Comparison of ENCODE assay signal across 7 mouse cellular contexts in genomic region chr17:33914969-33915391, GRCm38 (mm10). TPM values are rescaled to one million over a fixed set of nuclear protein-coding genes. Genes with fewer than 3 reads are reported as not detected.
DNase-seq lines count a peak whose midpoint lies in the region; ATAC-seq and TF ChIP-seq lines count a peak whose summit lies in the region.

No protein-coding gene starts in this region.

- no peaks in the 10 kb centered on the region for H3K9me3 ChIP-seq in lung, postnatal 0 days (ENCODE audit: low read length)
- H3K9me3 ChIP-seq in embryonic facial prominence, embryonic 14.5 days (ENCODE audit: control insufficient read depth, low read length), result no peaks in the 10 kb centered on the region
- no peaks in the 10 kb centered on the region for H3K9me3 ChIP-seq in intestine, embryonic 15.5 days

- H3K27ac ChIP-seq in lung, postnatal 0 days (ENCODE audit: low read length), result peak overlapping the region; percentile 81
- no peak overlapping the region for H3K27ac ChIP-seq in embryonic facial prominence, embryonic 14.5 days (replicated peaks; ENCODE audit: low read depth, low read length)
- 0 out of 2 replicates have a peak overlapping the region, but pooled peaks have one; percentile 13 for H3K27ac ChIP-seq in intestine, embryonic 15.5 days
- no peak overlapping the region for H3K27ac ChIP-seq in small intestine, adult 2 months (ENCODE audit: insufficient read depth, low read depth, low read length)

- no peaks in the 10 kb centered on the region for H3K27me3 ChIP-seq in lung, postnatal 0 days (replicated peaks; ENCODE audit: insufficient read depth, low read length)
- no peaks in the 10 kb centered on the region for H3K27me3 ChIP-seq in embryonic facial prominence, embryonic 14.5 days (replicated peaks; ENCODE audit: control insufficient read depth, insufficient read depth, low read length)
- H3K27me3 ChIP-seq in intestine, embryonic 15.5 days (replicated peaks), result no peaks in the 10 kb centered on the region
- H3K27me3 ChIP-seq in small intestine, adult 2 months (ENCODE audit: control insufficient read depth, insufficient read depth, low read length), result no peaks in the 10 kb centered on the region

- peaks cover 26% of the 10 kb centered on the region; the same call in 1 of the 2 replicates for H3K36me3 ChIP-seq in lung, postnatal 0 days (ENCODE audit: insufficient read depth, low read length)
- H3K36me3 ChIP-seq in embryonic facial prominence, embryonic 14.5 days (ENCODE audit: control insufficient read depth, insufficient read depth, low read length), result peaks cover 52% of the 10 kb centered on the region
- peaks cover 46% of the 10 kb centered on the region for H3K36me3 ChIP-seq in intestine, embryonic 15.5 days
- H3K36me3 ChIP-seq in small intestine, adult 2 months (ENCODE audit: control insufficient read depth, insufficient read depth, low read length), result peaks cover 40% of the 10 kb centered on the region

- H3K4me2 ChIP-seq in lung, postnatal 0 days (replicated peaks; ENCODE audit: low read depth, low read length), result no peak overlapping the region
- H3K4me2 ChIP-seq in embryonic facial prominence, embryonic 14.5 days (ENCODE audit: low read depth, low read length), result peak overlapping the region; percentile 70; the same call in 1 of the 2 replicates
- peak overlapping the region; percentile 77 for H3K4me2 ChIP-seq in intestine, embryonic 15.5 days (replicated peaks)

- WGBS in lung, postnatal 0 days, result 75% methylated on average over 13 of the region's 13 CpGs
- 73% methylated on average over 13 of the region's 13 CpGs for WGBS in embryonic facial prominence, embryonic 14.5 days
- 73% methylated on average over 13 of the region's 13 CpGs for WGBS in intestine, embryonic 15.5 days
- 71% methylated on average over 13 of the region's 13 CpGs for WGBS in small intestine, adult 2 months

- peak; percentile 40; the same call in 1 of the 2 replicates for TF ChIP-seq CTCF in lung, postnatal 0 days (IDR thresholded peaks at IDR 0.05)
- TF ChIP-seq CTCF in small intestine, adult 2 months (IDR thresholded peaks at IDR 0.05; ENCODE audit: extremely low read depth, insufficient read length, insufficient replicate concordance, low read depth, low read length), result peak; percentile 1; the same call in 1 of the 2 replicates

- no peak for TF ChIP-seq EP300 in lung, postnatal 0 days (IDR thresholded peaks at IDR 0.05)

- no peak for ATAC-seq in lung, postnatal 0 days
- no peak for ATAC-seq in embryonic facial prominence, embryonic 14.5 days (ENCODE audit: low read depth)
- no peak for ATAC-seq in intestine, embryonic 15.5 days

- no peak for DNase-seq in lung, postnatal 0 days (ENCODE audit: low spot score)
- no peak for DNase-seq in lung, postnatal 14 days
- DNase-seq in embryonic facial prominence, embryonic 14.5 days (ENCODE audit: low spot score), result no peak
- DNase-seq in gastrocnemius, postnatal 36 days, result no peak
- no peak for DNase-seq in lung, postnatal 10 days

- intact Hi-C loops in gastrocnemius, postnatal 36 days (cut with DNase I), result no loop called here

- no peak overlapping the region for H3K9ac ChIP-seq in lung, postnatal 0 days (replicated peaks; ENCODE audit: low read depth)
- no peak overlapping the region for H3K9ac ChIP-seq in embryonic facial prominence, embryonic 14.5 days (ENCODE audit: low read depth, low read length)
- no peak overlapping the region for H3K9ac ChIP-seq in intestine, embryonic 15.5 days

- 0 out of 2 replicates have a peak overlapping the region, but pooled peaks have one; percentile 63 for H3K4me3 ChIP-seq in lung, postnatal 0 days (ENCODE audit: low read depth, low read length)
- peak overlapping the region; percentile 51 for H3K4me3 ChIP-seq in embryonic facial prominence, embryonic 14.5 days (ENCODE audit: low read depth, low read length)
- peak overlapping the region; percentile 57; the same call in 1 of the 2 replicates for H3K4me3 ChIP-seq in intestine, embryonic 15.5 days (replicated peaks)
- no peak overlapping the region for H3K4me3 ChIP-seq in small intestine, adult 2 months (ENCODE audit: low read depth, low read length)

- TF ChIP-seq POLR2A in small intestine, adult 2 months (IDR thresholded peaks at IDR 0.05; ENCODE audit: low read depth, low read length), result no peak

- peaks cover 9% of the 10 kb centered on the region for H3K4me1 ChIP-seq in lung, postnatal 0 days (ENCODE audit: insufficient read depth, low read depth, low read length)
- H3K4me1 ChIP-seq in embryonic facial prominence, embryonic 14.5 days (ENCODE audit: control insufficient read depth, insufficient read depth, low read length), result peaks cover 15% of the 10 kb centered on the region
- H3K4me1 ChIP-seq in intestine, embryonic 15.5 days (replicated peaks), result peaks cover 38% of the 10 kb centered on the region
- peaks cover 24% of the 10 kb centered on the region for H3K4me1 ChIP-seq in small intestine, adult 2 months (ENCODE audit: control insufficient read depth, insufficient read depth, insufficient read length, low read length)

RNA-seq across cellular contexts. Expression of gene Tapbp, which starts 0.7 kb away (rescaled TPM):
- 102 and 113 TPM in 2 replicates for polyA plus RNA-seq in lung, postnatal 0 days (2015; fragmentation: Nextera tagmentation; extraction: Ambion mirVana)
- 31.9 and 32.0 TPM in 2 replicates for polyA plus RNA-seq in embryonic facial prominence, embryonic 14.5 days (2014; fragmentation: Nextera tagmentation; extraction: Ambion mirVana)
- polyA plus RNA-seq in intestine, embryonic 15.5 days (2015; fragmentation: Nextera tagmentation; extraction: Ambion mirVana), result 35.6 and 39.3 TPM in 2 replicates
- polyA plus RNA-seq in small intestine, adult 2 months (2012; rRNA removed), result 151 and 367 TPM in 2 replicates
- total RNA-seq in gastrocnemius, postnatal 36 days (2021), result 10 to 100 TPM; 31.8 to 34.7 TPM

RNA-seq across cellular contexts. Expression of gene Zbtb22, which starts 0.7 kb away (rescaled TPM):
- polyA plus RNA-seq in lung, postnatal 0 days (2015; fragmentation: Nextera tagmentation; extraction: Ambion mirVana), result 16.6 and 17.0 TPM in 2 replicates
- 8.9 and 11.6 TPM in 2 replicates for polyA plus RNA-seq in embryonic facial prominence, embryonic 14.5 days (2014; fragmentation: Nextera tagmentation; extraction: Ambion mirVana)
- polyA plus RNA-seq in intestine, embryonic 15.5 days (2015; fragmentation: Nextera tagmentation; extraction: Ambion mirVana), result 14.4 and 16.2 TPM in 2 replicates
- 64.1 and 134 TPM in 2 replicates for polyA plus RNA-seq in small intestine, adult 2 months (2012; rRNA removed)
- 10 to 100 TPM; 12.6 to 16.6 TPM for total RNA-seq in gastrocnemius, postnatal 36 days (2021)

RNA-seq across cellular contexts. Expression of gene Daxx, which starts 5.8 kb away (rescaled TPM):
- polyA plus RNA-seq in lung, postnatal 0 days (2015; fragmentation: Nextera tagmentation; extraction: Ambion mirVana), result 23.9 and 29.0 TPM in 2 replicates
- polyA plus RNA-seq in embryonic facial prominence, embryonic 14.5 days (2014; fragmentation: Nextera tagmentation; extraction: Ambion mirVana), result 34.8 and 38.2 TPM in 2 replicates
- 37.5 and 39.1 TPM in 2 replicates for polyA plus RNA-seq in intestine, embryonic 15.5 days (2015; fragmentation: Nextera tagmentation; extraction: Ambion mirVana)
- 20.7 and 48.6 TPM in 2 replicates for polyA plus RNA-seq in small intestine, adult 2 months (2012; rRNA removed)
- total RNA-seq in gastrocnemius, postnatal 36 days (2021), result 10 to 100 TPM in 1 of 2 experiments, 1 to 10 TPM in 1; 9.3 to 11.3 TPM

RNA-seq across cellular contexts. Expression of gene Platr17, which starts 10.0 kb away (rescaled TPM):
- 0.29 and 0.55 TPM in 2 replicates for polyA plus RNA-seq in lung, postnatal 0 days (2015; fragmentation: Nextera tagmentation; extraction: Ambion mirVana)
- polyA plus RNA-seq in embryonic facial prominence, embryonic 14.5 days (2014; fragmentation: Nextera tagmentation; extraction: Ambion mirVana), result not detected in 2 replicates
- polyA plus RNA-seq in intestine, embryonic 15.5 days (2015; fragmentation: Nextera tagmentation; extraction: Ambion mirVana), result 0.18 and 0.21 TPM in 2 replicates
- polyA plus RNA-seq in small intestine, adult 2 months (2012; rRNA removed), result not detected in 2 replicates
- total RNA-seq in gastrocnemius, postnatal 36 days (2021), result not detected

RNA-seq across cellular contexts. Expression of gene Rgl2, which starts 14.4 kb away (rescaled TPM):
- polyA plus RNA-seq in lung, postnatal 0 days (2015; fragmentation: Nextera tagmentation; extraction: Ambion mirVana), result 39.0 and 45.2 TPM in 2 replicates
- 34.5 and 43.4 TPM in 2 replicates for polyA plus RNA-seq in embryonic facial prominence, embryonic 14.5 days (2014; fragmentation: Nextera tagmentation; extraction: Ambion mirVana)
- polyA plus RNA-seq in intestine, embryonic 15.5 days (2015; fragmentation: Nextera tagmentation; extraction: Ambion mirVana), result 29.2 and 32.9 TPM in 2 replicates
- 45.3 and 60.7 TPM in 2 replicates for polyA plus RNA-seq in small intestine, adult 2 months (2012; rRNA removed)
- 10 to 100 TPM; 26.5 to 28.3 TPM for total RNA-seq in gastrocnemius, postnatal 36 days (2021)

Comparison
In these comparisons a context has a peak if more than half of its experiments do, and no peak if none do; other contexts are left out.
1. H3K27ac ChIP-seq: peak in lung, postnatal 0 days (single experiment) and intestine, embryonic 15.5 days (single experiment); none in embryonic facial prominence, embryonic 14.5 days (single experiment) and small intestine, adult 2 months (single experiment).